Mouse (Mus musculus) stomach, embryonic 16.5 days (tissue): Measurements from ENCODE around the gene Riox2. TPM values are rescaled to one million over a fixed set of nuclear protein-coding genes. Genes with fewer than 3 reads are reported as not detected.

Experiments
- ATAC-seq: fragments of 200-750 bp; cut with Nextera tagmentation; 2 replicates; pipeline ENCODE4 v1.8.0; 2017; ENCODE audit warnings: moderate number of reproducible peaks, moderate TSS enrichment; ENCODE audit not compliant: insufficient read depth, low FRiP score
- H3K27ac ChIP-seq: fragments of 300-500 bp; sonication (generic); 2 replicates; pipeline ENCODE4 v1.5.1; 2014; ENCODE audit warnings: low read length
- H3K27me3 ChIP-seq: fragments of 300-500 bp; sonication (generic); 2 replicates; pipeline ENCODE4 v1.6.1; 2014; ENCODE audit warnings: low read length, control low read depth, mixed read lengths; ENCODE audit not compliant: control insufficient read depth, insufficient read depth
- H3K36me3 ChIP-seq: fragments of 300-500 bp; sonication (generic); 2 replicates; pipeline ENCODE4 v1.6.1; 2014; ENCODE audit warnings: low read length; ENCODE audit not compliant: control insufficient read depth, insufficient read depth
- H3K4me1 ChIP-seq: fragments of 300-500 bp; sonication (generic); 2 replicates; pipeline ENCODE4 v1.6.1; 2014; ENCODE audit warnings: low read length, control low read depth, mixed read lengths; ENCODE audit not compliant: control insufficient read depth, insufficient read depth
- H3K4me2 ChIP-seq: fragments of 300-500 bp; sonication (generic); 2 replicates; pipeline ENCODE4 v1.6.1; 2014; ENCODE audit warnings: low read depth, low read length, mixed read lengths
- H3K4me3 ChIP-seq: fragments of 300-500 bp; sonication (generic); replicated peaks from 2 replicates; pipeline ENCODE4 v1.5.1; 2014; ENCODE audit warnings: mild to moderate bottlenecking, low read length
- H3K9ac ChIP-seq: fragments of 300-500 bp; sonication (generic); 2 replicates; pipeline ENCODE4 v1.6.1; 2014; ENCODE audit warnings: low read length
- H3K9me3 ChIP-seq: fragments of 300-500 bp; sonication (generic); replicated peaks from 2 replicates; pipeline ENCODE4 v1.6.1; 2016; ENCODE audit warnings: low read length, control low read depth; ENCODE audit not compliant: control insufficient read depth
- WGBS: fragments of 180-500 bp; shearing (Covaris S2); extraction: QIAGEN DNeasy Blood & Tissue Kit; methylation state at CpG from one replicate; pipeline ENCODE4 v1.1.7; 2014; 5-methylcytosine and 5-hydroxymethylcytosine counted together
- polyA plus RNA-seq: library from polyadenylated mRNA; unstranded; fragments of >200 nt; fragmentation: Nextera tagmentation; extraction: Ambion mirVana; gene quantifications from 2 replicates; pipeline ENCODE4 v1.2.1, GENCODE M21; 2015

The Riox2 gene
- polyA plus RNA-seq, 1 experiment from 2014 or later = 38.6 TPM

GRCm38 (mm10) chr16:59532561-59532960, 61.0 kb downstream of the Riox2 start:
- Histone ChIP-seq H3K9ac (no peak overlapping the region), H3K36me3 (peaks cover 9% of the 10 kb centered on the region), H3K4me1 (no peaks in the 10 kb centered on the region), H3K4me3 (no peak overlapping the region), H3K27ac (no peak overlapping the region), H3K9me3 (no peaks in the 10 kb centered on the region; the same call in 1 of the 2 replicates), H3K4me2 (no peak overlapping the region), H3K27me3 (no peaks in the 10 kb centered on the region)
- ATAC-seq = no peak
- 29% methylated on average over 3 of the region's 3 CpGs for WGBS

- no peak overlapping the region for H3K9ac ChIP-seq
- 87% methylated on average over 11 of the region's 11 CpGs for WGBS
- peaks cover 9% of the 10 kb centered on the region for H3K36me3 ChIP-seq
- H3K27me3 ChIP-seq = no peaks in the 10 kb centered on the region
- ATAC-seq = no peak
- no peaks in the 10 kb centered on the region for H3K4me1 ChIP-seq
- no peaks in the 10 kb centered on the region; the same call in 1 of the 2 replicates for H3K9me3 ChIP-seq
- no peak overlapping the region for H3K27ac ChIP-seq
- H3K4me2 ChIP-seq = no peak overlapping the region
- no peak overlapping the region for H3K4me3 ChIP-seq
Measured at GRCm38 (mm10) chr16:59534349-59534748, 62.8 kb downstream of the Riox2 start.

GRCm38 (mm10) chr16:59535673-59536072, 64.1 kb downstream of the Riox2 start:
- ATAC-seq = no peak
- H3K27ac ChIP-seq = no peak overlapping the region
- H3K9ac ChIP-seq = no peak overlapping the region
- H3K36me3 ChIP-seq = no peaks in the 10 kb centered on the region
- H3K4me3 ChIP-seq = no peak overlapping the region
- H3K27me3 ChIP-seq = no peaks in the 10 kb centered on the region
- H3K9me3 ChIP-seq = no peaks in the 10 kb centered on the region
- H3K4me2 ChIP-seq = no peak overlapping the region
- no peaks in the 10 kb centered on the region for H3K4me1 ChIP-seq
- 67% methylated on average over 5 of the region's 5 CpGs for WGBS

DNA sequence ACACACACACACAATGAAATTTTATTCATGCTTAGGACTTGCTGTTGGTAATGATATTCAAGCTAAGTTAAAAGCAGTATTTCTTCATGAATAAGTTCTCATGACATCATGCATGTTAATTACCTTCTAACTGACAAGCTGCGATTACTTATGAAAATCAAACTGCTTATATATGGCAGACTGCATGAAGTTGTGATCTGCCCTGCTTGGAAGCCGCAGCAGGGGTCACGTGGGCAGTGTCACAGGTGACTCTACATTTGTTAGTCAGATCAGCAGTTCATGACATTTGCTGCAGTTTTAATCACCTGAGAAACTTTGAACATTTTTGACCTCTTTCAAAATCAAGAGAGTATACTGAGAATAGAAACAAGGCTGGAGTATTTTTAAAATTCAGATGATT, 69.4 kb downstream of the Riox2 start:
- 81% methylated on average over 3 of the region's 3 CpGs for WGBS

DNA sequence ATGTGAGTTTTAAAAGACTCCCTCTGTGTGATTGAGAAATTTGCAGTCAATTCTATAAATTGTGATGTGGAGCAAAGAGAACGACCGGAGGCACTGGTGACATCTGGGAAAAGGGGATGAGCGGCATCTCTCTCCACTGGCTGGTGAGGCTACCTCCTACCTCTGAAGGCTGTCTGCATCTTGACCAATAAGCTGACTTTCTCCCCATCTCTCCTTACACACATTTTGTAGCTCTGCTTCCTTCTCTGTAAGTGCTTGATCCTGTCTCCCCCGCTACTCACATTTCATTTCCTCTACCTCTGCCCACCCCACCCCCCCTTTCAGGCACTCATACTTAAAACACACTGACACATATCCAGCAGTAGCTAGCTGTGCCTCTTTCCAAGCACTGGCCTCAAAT, 69.8 kb downstream of the Riox2 start:
- Histone ChIP-seq H3K36me3 (0 out of 2 replicates have a peak, but pooled peaks cover 3% of the 10 kb centered on the region), H3K4me3 (no peak overlapping the region), H3K4me1 (peaks cover 8% of the 10 kb centered on the region), H3K4me2 (no peak overlapping the region), H3K9me3 (no peaks in the 10 kb centered on the region), H3K9ac (no peak overlapping the region), H3K27ac (no peak overlapping the region), H3K27me3 (no peaks in the 10 kb centered on the region)
- 74% methylated on average over 4 of the region's 4 CpGs for WGBS
- no peak for ATAC-seq

More for the DNA sequence above, 69.4 kb downstream of the Riox2 start:
- no peaks in the 10 kb centered on the region for H3K9me3 ChIP-seq
- no peaks in the 10 kb centered on the region for H3K27me3 ChIP-seq
- H3K4me1 ChIP-seq = peaks cover 8% of the 10 kb centered on the region
- no peak overlapping the region for H3K4me2 ChIP-seq
- H3K9ac ChIP-seq = no peak overlapping the region
- no peak overlapping the region for H3K27ac ChIP-seq
- no peak for ATAC-seq
- H3K36me3 ChIP-seq = 0 out of 2 replicates have a peak, but pooled peaks cover 3% of the 10 kb centered on the region
- H3K4me3 ChIP-seq = no peak overlapping the region

Other genes starting within 250 kb of the Riox2 start
- gene Olfr201, start 199.1 kb upstream of the Riox2 start, polyA plus RNA-seq = not detected in 2 replicates
- gene Olfr202, start 185.0 kb upstream of the Riox2 start, polyA plus RNA-seq = not detected in 2 replicates
- not detected in 2 replicates for gene Olfr203, start 172.9 kb upstream of the Riox2 start, polyA plus RNA-seq
- not detected in 2 replicates for gene Olfr204, start 153.5 kb upstream of the Riox2 start, polyA plus RNA-seq
- not detected in 2 replicates for gene Olfr205, start 140.6 kb upstream of the Riox2 start, polyA plus RNA-seq
- not detected in 2 replicates for gene Olfr206, start 122.5 kb upstream of the Riox2 start, polyA plus RNA-seq
- gene Olfr209, start 107.8 kb upstream of the Riox2 start, polyA plus RNA-seq = not detected in 2 replicates
- gene Gabrr3, start 64.4 kb upstream of the Riox2 start, polyA plus RNA-seq = not detected in 2 replicates
- gene Crybg3, start 129.2 kb downstream of the Riox2 start, polyA plus RNA-seq = 11.2 and 11.6 TPM in 2 replicates
- 25.0 and 25.8 TPM in 2 replicates for gene Arl6, start 167.6 kb downstream of the Riox2 start, polyA plus RNA-seq